Mouse (Mus musculus) hindbrain, embryonic 15.5 days (tissue): ENCODE measurements around the gene Tbc1d10b. TPM values are rescaled to one million over a fixed set of nuclear protein-coding genes. Genes with fewer than 3 reads are reported as not detected.

Experiments
- ATAC-seq: fragments of 200-750 bp; cut with Nextera tagmentation; 2 replicates; pipeline ENCODE4 v1.8.0; 2017; ENCODE audit warnings: low read depth, moderate number of reproducible peaks, moderate TSS enrichment; ENCODE audit not compliant: low FRiP score
- H3K27ac ChIP-seq: fragments of 300-500 bp; sonication (generic); replicated peaks from 2 replicates; pipeline ENCODE4 v1.5.1; 2015; ENCODE audit warnings: mild to moderate bottlenecking, inconsistent platforms
- H3K27me3 ChIP-seq: fragments of 300-500 bp; sonication (generic); 2 replicates; pipeline ENCODE4 v1.6.1; 2015; ENCODE audit warnings: control low read depth, inconsistent platforms
- H3K36me3 ChIP-seq: fragments of 300-500 bp; sonication (generic); 2 replicates; pipeline ENCODE4 v1.6.1; 2015; ENCODE audit warnings: control low read depth, inconsistent platforms
- H3K4me1 ChIP-seq: fragments of 300-500 bp; sonication (generic); replicated peaks from 2 replicates; pipeline ENCODE4 v1.6.1; 2015; ENCODE audit warnings: control low read depth, inconsistent platforms
- H3K4me2 ChIP-seq: fragments of 300-500 bp; sonication (generic); 2 replicates; pipeline ENCODE4 v1.6.1; 2015; ENCODE audit warnings: moderate library complexity, mild to moderate bottlenecking, inconsistent platforms
- H3K4me3 ChIP-seq: fragments of 300-500 bp; sonication (generic); 2 replicates; pipeline ENCODE4 v1.5.1; 2015; ENCODE audit warnings: mild to moderate bottlenecking, inconsistent platforms
- H3K9ac ChIP-seq: fragments of 300-500 bp; sonication (generic); 2 replicates; pipeline ENCODE4 v1.6.1; 2015; ENCODE audit warnings: inconsistent platforms
- H3K9me3 ChIP-seq: fragments of 300-500 bp; sonication (generic); 2 replicates; pipeline ENCODE4 v1.6.1; 2016; ENCODE audit warnings: control low read depth, inconsistent platforms
- WGBS: fragments of 180-500 bp; shearing (Covaris S2); methylation state at CpG from one replicate; pipeline ENCODE4 v1.1.7; 2015; 5-methylcytosine and 5-hydroxymethylcytosine counted together
- polyA plus RNA-seq: library from polyadenylated mRNA; unstranded; fragments of >200 nt; fragmentation: Nextera tagmentation; extraction: Ambion mirVana; gene quantifications from 2 replicates; pipeline ENCODE4 v1.2.1, GENCODE M21; 2015

Tbc1d10b gene
- polyA plus RNA-seq, 1 experiment from 2014 or later = 38.8 TPM

DNA sequence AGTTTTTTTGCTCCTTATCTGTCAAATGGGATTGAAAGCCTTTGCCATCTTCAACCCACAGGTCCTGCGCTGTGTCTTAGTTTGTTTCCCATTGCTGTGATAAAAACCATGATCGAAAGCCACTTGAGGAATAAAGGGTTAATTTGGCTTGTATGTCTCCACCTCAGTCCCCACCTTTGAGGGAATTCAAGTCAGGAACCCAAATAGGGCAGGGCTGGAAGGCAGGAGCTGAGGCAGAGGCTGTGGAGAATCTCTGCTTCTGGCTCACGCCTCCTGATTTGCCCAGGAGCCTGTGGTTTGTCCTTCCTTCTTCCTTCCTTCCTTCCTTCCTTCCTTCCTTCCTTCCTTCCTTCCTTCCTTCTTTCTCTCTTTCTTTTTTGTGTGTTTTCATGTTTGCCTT lies 14.8 kb upstream of the Tbc1d10b start:
- no peak overlapping the region for H3K4me3 ChIP-seq
- H3K27me3 ChIP-seq = no peaks in the 10 kb centered on the region
- no peaks in the 10 kb centered on the region for H3K36me3 ChIP-seq
- WGBS = 98% methylated on average over 3 of the region's 3 CpGs
- no peaks in the 10 kb centered on the region for H3K4me1 ChIP-seq
- H3K27ac ChIP-seq = no peak overlapping the region
- no peak overlapping the region for H3K4me2 ChIP-seq
- H3K9me3 ChIP-seq = no peaks in the 10 kb centered on the region
- H3K9ac ChIP-seq = no peak overlapping the region
- no peak for ATAC-seq

DNA sequence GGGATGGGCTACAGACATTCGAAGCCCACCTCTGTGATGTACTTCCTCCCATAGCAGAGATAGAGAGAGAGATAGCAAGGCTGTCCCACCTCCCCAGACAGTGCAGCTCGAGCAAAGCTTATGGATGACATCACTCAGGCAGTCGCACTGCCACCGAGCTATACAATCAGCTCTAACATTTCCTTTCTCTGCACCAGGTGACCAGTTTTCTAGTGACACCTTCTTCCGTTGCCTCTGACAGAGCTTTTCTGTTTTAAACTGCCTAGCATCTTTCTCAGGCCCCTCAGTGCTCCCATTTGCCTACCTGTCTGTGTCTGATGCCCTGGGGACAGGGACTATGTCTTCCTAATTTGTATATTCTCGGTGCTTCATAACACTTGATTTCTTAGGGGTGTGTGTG lies 12.2 kb upstream of the Tbc1d10b start:
- no peak overlapping the region for H3K27ac ChIP-seq
- no peaks in the 10 kb centered on the region for H3K4me1 ChIP-seq
- no peaks in the 10 kb centered on the region for H3K9me3 ChIP-seq
- no peak for ATAC-seq
- H3K4me2 ChIP-seq = no peak overlapping the region
- H3K9ac ChIP-seq = no peak overlapping the region
- no peak overlapping the region for H3K4me3 ChIP-seq
- 88% methylated on average over 6 of the region's 6 CpGs for WGBS
- H3K36me3 ChIP-seq = no peaks in the 10 kb centered on the region
- no peaks in the 10 kb centered on the region for H3K27me3 ChIP-seq

DNA sequence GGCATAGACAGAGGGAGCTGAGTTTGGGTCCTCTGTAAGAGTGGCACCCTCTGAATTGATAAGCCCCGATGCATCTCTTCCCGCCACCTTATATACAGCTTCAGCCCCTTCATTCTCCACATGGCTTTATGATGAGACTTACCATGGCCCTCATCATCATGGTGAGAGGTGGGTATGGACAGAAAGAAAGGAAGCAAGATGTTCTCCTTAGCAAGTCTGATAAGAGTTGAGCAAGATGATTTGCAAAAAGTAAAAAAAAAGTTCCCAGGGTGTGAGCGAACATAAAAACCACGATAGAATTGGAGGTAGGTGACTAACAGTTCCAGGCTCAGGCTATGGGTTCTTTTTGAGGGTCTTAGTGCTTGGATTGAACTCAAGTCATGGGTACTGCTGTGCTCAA lies 10.4 kb upstream of the Tbc1d10b start:
- 95% methylated on average over 4 of the region's 4 CpGs for WGBS
- Histone ChIP-seq H3K27me3 (no peaks in the 10 kb centered on the region), H3K9me3 (no peaks in the 10 kb centered on the region), H3K4me1 (0 out of 2 replicates have a peak, but pooled peaks cover 4% of the 10 kb centered on the region), H3K9ac (no peak overlapping the region), H3K4me2 (no peak overlapping the region), H3K27ac (no peak overlapping the region), H3K36me3 (no peaks in the 10 kb centered on the region), H3K4me3 (no peak overlapping the region)
- no peak for ATAC-seq

DNA sequence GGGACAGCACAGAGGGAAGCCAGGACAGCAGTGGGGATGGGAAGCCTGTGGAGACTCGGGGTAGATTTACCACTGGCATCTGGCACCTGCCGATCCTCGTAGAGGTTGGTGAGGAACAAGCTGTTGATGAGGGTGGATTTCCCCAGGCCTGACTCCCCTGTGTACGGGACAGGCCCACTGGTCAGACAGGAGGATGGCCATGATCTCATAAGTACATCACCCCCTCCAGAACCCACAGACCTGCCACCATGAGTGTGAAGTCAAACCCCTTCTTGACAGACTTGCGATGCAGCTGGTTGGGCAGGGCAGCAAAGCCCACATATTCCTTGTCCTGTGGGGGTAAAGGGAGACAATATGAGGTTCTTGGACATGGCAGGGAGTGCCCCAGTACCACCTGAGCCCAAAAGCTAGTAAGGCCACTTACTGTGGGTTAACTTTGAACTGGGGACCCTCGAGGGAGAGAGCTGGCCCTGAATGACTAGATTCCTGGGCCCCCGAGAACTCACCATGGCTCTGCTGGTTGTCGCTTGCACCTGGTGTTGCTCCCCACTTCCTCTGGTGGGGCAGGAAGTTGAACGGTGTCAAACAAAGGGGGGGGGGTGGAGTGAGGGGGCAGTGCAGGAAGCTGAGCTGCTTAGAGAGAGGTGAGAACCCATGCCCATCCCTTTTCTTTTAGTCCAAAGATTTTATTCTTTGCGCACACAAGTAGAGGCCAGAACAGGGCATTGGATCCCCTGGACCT lies 9.8 kb upstream of the Tbc1d10b start:
- no peaks in the 10 kb centered on the region for H3K9me3 ChIP-seq
- no peak overlapping the region for H3K9ac ChIP-seq
- H3K36me3 ChIP-seq = no peaks in the 10 kb centered on the region
- no peak overlapping the region for H3K4me2 ChIP-seq
- no peak overlapping the region for H3K4me3 ChIP-seq
- 0 out of 2 replicates have a peak, but pooled peaks cover 4% of the 10 kb centered on the region for H3K4me1 ChIP-seq
- H3K27ac ChIP-seq = no peak overlapping the region
- ATAC-seq = no peak
- no peaks in the 10 kb centered on the region for H3K27me3 ChIP-seq
- WGBS = 78% methylated on average over 10 of the region's 10 CpGs

DNA sequence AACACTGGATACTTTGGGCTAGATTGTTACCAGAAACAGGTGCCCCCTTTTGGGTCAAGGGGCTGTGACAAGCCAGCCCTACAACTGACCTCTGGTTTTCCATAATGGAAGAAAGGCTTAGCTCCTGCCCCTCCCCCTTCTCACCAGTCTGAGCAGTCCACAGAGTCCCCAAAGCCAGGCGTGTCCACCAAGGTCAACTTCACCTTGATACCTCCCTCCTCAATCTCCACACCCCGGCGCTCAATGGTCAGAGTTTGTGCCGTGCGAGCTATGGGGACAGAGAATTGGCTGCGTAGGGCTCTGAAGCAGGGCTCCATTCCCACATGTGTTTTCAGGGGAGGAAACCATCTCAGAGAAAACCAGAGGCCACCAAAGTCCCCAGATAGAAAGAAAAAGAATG lies 9.2 kb upstream of the Tbc1d10b start:
- no peaks in the 10 kb centered on the region for H3K27me3 ChIP-seq
- no peak for ATAC-seq
- no peak overlapping the region for H3K27ac ChIP-seq
- no peaks in the 10 kb centered on the region for H3K9me3 ChIP-seq
- H3K4me2 ChIP-seq = no peak overlapping the region
- H3K4me3 ChIP-seq = no peak overlapping the region
- WGBS = 96% methylated on average over 6 of the region's 6 CpGs
- 0 out of 2 replicates have a peak, but pooled peaks cover 4% of the 10 kb centered on the region for H3K4me1 ChIP-seq
- no peak overlapping the region for H3K9ac ChIP-seq
- H3K36me3 ChIP-seq = no peaks in the 10 kb centered on the region

DNA sequence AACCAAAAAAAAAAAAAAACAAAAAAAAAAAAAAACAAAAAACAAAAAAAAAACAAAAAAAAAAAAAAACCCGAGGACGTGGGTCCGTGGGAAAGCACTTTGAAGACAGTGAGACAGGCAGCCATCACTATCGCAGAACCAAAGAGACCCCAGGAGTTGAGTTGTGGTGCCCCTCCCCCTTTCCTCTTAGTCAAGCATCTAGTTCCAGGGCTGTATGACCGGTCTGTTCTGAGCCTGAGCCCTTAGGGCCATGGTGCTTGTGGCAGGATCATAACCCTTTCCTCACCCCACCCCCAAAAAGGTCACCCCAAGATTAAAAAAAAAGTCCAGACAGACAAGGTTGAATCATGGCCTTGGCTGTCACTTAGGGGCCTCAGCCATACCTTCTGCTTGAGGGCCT lies 8.0 kb upstream of the Tbc1d10b start:
- no peak overlapping the region for H3K4me3 ChIP-seq
- no peak for ATAC-seq
- H3K9ac ChIP-seq = no peak overlapping the region
- 0 out of 2 replicates have a peak, but pooled peaks cover 4% of the 10 kb centered on the region for H3K4me1 ChIP-seq
- H3K4me2 ChIP-seq = no peak overlapping the region
- H3K36me3 ChIP-seq = no peaks in the 10 kb centered on the region
- H3K9me3 ChIP-seq = no peaks in the 10 kb centered on the region
- WGBS = 86% methylated on average over 5 of the region's 5 CpGs
- H3K27me3 ChIP-seq = no peaks in the 10 kb centered on the region
- H3K27ac ChIP-seq = no peak overlapping the region

DNA sequence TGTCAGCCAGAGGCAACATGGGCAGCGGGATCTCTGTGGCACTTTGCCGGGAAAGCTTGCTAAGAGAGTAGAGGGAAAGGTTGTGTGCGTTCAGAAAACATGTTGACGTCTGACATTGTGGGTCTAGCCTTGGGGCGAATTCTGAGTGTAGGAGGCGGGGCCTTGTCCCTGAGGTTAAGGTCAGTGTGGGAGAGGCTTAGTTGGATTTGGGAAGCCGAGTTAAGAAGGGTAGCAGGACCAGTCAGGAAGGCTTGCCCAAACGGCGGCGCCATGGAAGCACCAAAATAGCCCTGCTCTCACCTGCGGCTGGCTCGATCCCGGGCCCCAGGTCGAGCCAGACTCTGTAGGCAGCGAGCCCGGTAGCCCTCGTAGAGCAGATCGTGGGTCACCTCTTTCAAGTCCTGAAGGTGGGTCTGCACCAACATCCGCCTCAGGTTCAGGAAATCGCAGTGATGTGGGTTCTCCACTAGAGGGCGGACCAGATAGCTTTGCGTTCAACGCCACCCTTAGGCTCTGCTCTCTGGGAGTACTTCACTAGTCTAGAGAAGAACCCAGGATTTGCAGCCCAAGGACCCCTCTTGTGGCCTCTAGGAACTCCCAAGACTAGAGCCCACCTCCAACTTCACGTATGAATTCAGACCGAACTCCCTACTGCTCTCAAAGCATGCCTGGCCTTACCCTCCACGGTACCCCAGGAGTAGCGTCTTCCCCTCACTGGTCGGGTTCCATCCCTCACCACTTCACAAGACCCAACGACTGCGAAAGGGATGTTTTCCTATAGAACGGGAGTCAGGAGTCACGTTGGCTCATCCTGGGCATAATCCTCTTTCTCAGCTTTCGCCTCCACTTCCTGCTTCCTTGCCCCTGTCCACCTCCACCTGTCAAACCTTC lies 7.0 kb upstream of the Tbc1d10b start:
- Histone ChIP-seq H3K4me1 (0 out of 2 replicates have a peak, but pooled peaks cover 4% of the 10 kb centered on the region), H3K9ac (peak overlapping the region; percentile 27; the same call in 1 of the 2 replicates), H3K9me3 (no peaks in the 10 kb centered on the region), H3K4me2 (peak overlapping the region; percentile 47), H3K36me3 (no peaks in the 10 kb centered on the region), H3K27me3 (no peaks in the 10 kb centered on the region), H3K27ac (no peak overlapping the region), H3K4me3 (peak overlapping the region; percentile 10; the same call in 1 of the 2 replicates)
- WGBS = 27% methylated on average over 33 of the region's 33 CpGs
- 0 out of 2 replicates have a peak, but pooled peaks have one; percentile 19 for ATAC-seq

DNA sequence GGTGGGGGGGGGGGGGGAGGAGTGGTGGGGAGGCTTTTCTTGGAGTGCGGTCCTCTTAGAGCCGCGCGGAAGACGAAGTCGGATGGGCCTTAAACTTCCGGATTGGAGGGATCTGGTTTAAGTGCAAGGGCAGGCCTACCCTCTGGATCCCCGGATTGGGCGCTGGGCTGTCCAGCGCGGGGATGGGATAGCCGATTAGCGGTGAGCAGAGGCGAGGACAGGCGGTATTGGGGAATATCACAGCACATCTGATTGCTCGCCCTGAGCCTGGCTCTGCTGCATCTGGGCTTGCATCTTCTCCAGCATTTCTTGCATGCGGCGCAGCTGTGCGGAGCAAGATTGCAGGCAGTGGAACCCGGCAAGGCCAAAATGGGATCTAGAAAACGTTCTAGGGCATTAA lies 6.3 kb upstream of the Tbc1d10b start:
- Histone ChIP-seq H3K27ac (no peak overlapping the region), H3K4me2 (peak overlapping the region; percentile 47), H3K27me3 (no peaks in the 10 kb centered on the region), H3K4me3 (0 out of 2 replicates have a peak overlapping the region, but pooled peaks have one; percentile 10), H3K4me1 (peaks cover 9% of the 10 kb centered on the region), H3K9me3 (no peaks in the 10 kb centered on the region), H3K36me3 (no peaks in the 10 kb centered on the region), H3K9ac (0 out of 2 replicates have a peak overlapping the region, but pooled peaks have one; percentile 27)
- ATAC-seq = no peak
- 40% methylated on average over 21 of the region's 21 CpGs for WGBS

DNA sequence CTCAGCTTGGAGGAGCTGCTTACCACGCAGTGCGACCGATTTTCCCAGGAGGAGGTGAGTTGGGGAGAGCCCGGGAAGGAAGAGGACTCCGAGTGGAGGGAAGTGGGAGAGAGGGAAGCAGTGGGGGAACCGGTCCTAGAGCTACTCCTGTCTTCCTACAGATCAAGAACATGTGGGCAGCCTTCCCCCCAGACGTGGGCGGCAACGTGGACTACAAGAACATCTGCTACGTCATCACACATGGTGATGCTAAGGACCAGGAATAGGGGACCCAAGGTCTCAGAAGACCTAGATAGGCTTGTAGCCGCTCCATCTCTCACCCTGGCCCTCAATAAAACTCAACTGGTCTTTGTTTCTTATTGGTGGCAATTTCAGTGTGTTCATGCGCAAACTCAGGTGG lies 5.7 kb upstream of the Tbc1d10b start:
- Histone ChIP-seq H3K9ac (no peak overlapping the region), H3K4me3 (no peak overlapping the region), H3K27me3 (no peaks in the 10 kb centered on the region), H3K4me1 (peaks cover 13% of the 10 kb centered on the region), H3K27ac (no peak overlapping the region), H3K4me2 (no peak overlapping the region), H3K36me3 (no peaks in the 10 kb centered on the region), H3K9me3 (no peaks in the 10 kb centered on the region)
- no peak for ATAC-seq
- 51% methylated on average over 12 of the region's 12 CpGs for WGBS

DNA sequence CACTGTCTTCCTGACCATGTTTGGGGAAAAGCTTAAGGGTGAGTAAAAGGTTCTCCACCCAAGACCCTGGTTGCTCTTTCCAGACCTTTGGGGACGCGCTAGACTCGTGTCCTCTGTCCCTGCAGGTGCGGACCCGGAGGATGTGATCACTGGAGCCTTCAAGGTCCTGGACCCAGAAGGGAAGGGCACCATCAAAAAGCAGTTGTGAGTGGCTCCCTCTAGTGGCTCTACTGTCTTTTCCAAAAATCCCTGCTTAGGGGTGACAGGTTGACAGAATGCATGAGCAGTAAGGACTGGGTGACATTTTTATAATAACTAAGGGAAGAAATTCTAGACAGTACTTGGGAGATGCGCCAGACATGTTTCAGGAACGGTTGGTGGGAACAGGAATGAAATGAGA lies 5.2 kb upstream of the Tbc1d10b start:
- H3K36me3 ChIP-seq = no peaks in the 10 kb centered on the region
- no peak overlapping the region for H3K9ac ChIP-seq
- peaks cover 13% of the 10 kb centered on the region for H3K4me1 ChIP-seq
- H3K9me3 ChIP-seq = no peaks in the 10 kb centered on the region
- H3K4me3 ChIP-seq = no peak overlapping the region
- no peak overlapping the region for H3K27ac ChIP-seq
- 39% methylated on average over 7 of the region's 7 CpGs for WGBS
- ATAC-seq = no peak
- H3K4me2 ChIP-seq = no peak overlapping the region
- no peaks in the 10 kb centered on the region for H3K27me3 ChIP-seq

DNA sequence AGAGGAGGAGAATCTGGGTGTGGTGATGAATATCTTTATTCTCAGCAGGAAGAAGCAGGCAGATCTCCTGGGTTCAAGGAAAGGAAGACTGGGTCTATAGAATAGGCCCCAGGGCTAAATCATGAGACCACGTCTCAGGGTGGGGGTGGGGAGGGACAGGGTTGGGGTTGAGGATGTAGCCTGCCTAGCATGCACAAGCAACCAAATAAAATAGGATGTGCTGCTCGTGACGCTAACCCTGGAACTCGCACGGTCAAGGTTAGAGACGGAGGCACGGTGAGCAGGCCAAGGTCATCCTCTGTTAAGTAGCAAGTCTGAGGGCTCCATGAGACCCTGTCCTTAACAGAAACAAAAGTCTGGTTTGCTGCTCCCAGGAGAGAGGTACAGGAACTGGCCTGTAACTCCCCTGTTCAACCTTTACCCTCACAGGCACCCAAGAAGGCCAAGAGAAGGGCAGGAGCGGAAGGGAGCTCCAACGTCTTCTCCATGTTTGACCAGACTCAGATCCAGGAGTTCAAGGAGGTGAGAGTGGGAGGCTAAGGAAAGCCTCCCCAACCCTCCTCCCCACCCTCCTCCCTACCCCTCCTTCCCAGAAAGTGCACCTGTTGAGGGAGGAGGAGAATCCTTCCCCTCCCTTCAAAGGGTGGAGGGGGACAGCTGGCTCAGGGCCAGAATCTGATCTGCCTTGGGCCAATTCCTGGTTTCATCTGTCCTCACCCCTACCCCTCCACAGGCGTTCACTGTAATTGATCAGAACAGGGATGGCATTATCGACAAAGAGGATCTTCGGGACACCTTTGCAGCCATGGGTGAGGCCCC lies 4.4 kb upstream of the Tbc1d10b start:
- no peak overlapping the region for H3K4me3 ChIP-seq
- H3K9ac ChIP-seq = no peak overlapping the region
- no peak overlapping the region for H3K4me2 ChIP-seq
- no peak overlapping the region for H3K27ac ChIP-seq
- H3K9me3 ChIP-seq = no peaks in the 10 kb centered on the region
- H3K27me3 ChIP-seq = no peaks in the 10 kb centered on the region
- WGBS = 90% methylated on average over 12 of the region's 12 CpGs
- H3K36me3 ChIP-seq = no peaks in the 10 kb centered on the region
- ATAC-seq = no peak
- peaks cover 13% of the 10 kb centered on the region for H3K4me1 ChIP-seq
